Mouse (Mus musculus) cerebellum, adult (tissue): ENCODE measurements around the gene 4930562C15Rik.
"Not testable (repeated sequence)": the region's sequence is repeated elsewhere in the genome, so short reads cannot be mapped to it uniquely, and the experiment has no call there.

Source experiments
- ATAC-seq: cut with Nextera tagmentation; 2 replicates; pipeline ENCODE4 v1.9.2; 2017; ENCODE audit warnings: mild to moderate bottlenecking, moderate library complexity, mixed read lengths; ENCODE audit not compliant: insufficient number of reproducible peaks, low FRiP score, low TSS enrichment

The 4930562C15Rik gene

GRCm38 (mm10) chr16:4835191-4835590 lies at the start of gene 4930562C15Rik:
TSS of gene 4930562C15Rik (plus strand) at chr16:4835416.
- ATAC-seq: no peak

- no peak for ATAC-seq
Measured at GRCm38 (mm10) chr16:4785706-4786105, 49.5 kb upstream of the 4930562C15Rik start.

GRCm38 (mm10) chr16:4788176-4788575 lies 47.0 kb upstream of the 4930562C15Rik start:
- ATAC-seq: no peak

- ATAC-seq: peak; percentile 16; the same call in 1 of the 2 replicates
Measured at GRCm38 (mm10) chr16:4789311-4789768, 45.9 kb upstream of the 4930562C15Rik start.

GRCm38 (mm10) chr16:4789810-4790559 lies 45.2 kb upstream of the 4930562C15Rik start, which contains the start of gene Cdip1:
TSS of gene Cdip1 (minus strand) at chr16:4790292.
- ATAC-seq: peak; percentile 96

GRCm38 (mm10) chr16:4791332-4791731 lies 43.9 kb upstream of the 4930562C15Rik start:
- no peak for ATAC-seq

GRCm38 (mm10) chr16:4796631-4797030 lies 38.6 kb upstream of the 4930562C15Rik start:
- ATAC-seq: no peak

- ATAC-seq: no peak
Measured at GRCm38 (mm10) chr16:4818349-4818748, 16.9 kb upstream of the 4930562C15Rik start.

GRCm38 (mm10) chr16:4824466-4824865 lies 10.8 kb upstream of the 4930562C15Rik start:
- ATAC-seq: not testable (repeated sequence)

GRCm38 (mm10) chr16:4827639-4828038 lies 7.6 kb upstream of the 4930562C15Rik start:
- no peak for ATAC-seq

GRCm38 (mm10) chr16:4829271-4829900 lies 5.8 kb upstream of the 4930562C15Rik start:
- no peak for ATAC-seq

- ATAC-seq: no peak
Measured at GRCm38 (mm10) chr16:4831650-4832419, 3.4 kb upstream of the 4930562C15Rik start.

GRCm38 (mm10) chr16:4833858-4834257 lies 1.4 kb upstream of the 4930562C15Rik start:
- ATAC-seq: no peak

- no peak for ATAC-seq
Measured at GRCm38 (mm10) chr16:4837631-4838030, 2.4 kb downstream of the 4930562C15Rik start.

GRCm38 (mm10) chr16:4839552-4839951 lies 4.3 kb downstream of the 4930562C15Rik start:
- no peak for ATAC-seq

GRCm38 (mm10) chr16:4840231-4840630 lies 5.0 kb downstream of the 4930562C15Rik start:
- no peak for ATAC-seq

- no peak for ATAC-seq
Measured at GRCm38 (mm10) chr16:4847041-4847440, 11.8 kb downstream of the 4930562C15Rik start.

- ATAC-seq: no peak
Measured at GRCm38 (mm10) chr16:4848090-4848489, 12.9 kb downstream of the 4930562C15Rik start.

GRCm38 (mm10) chr16:4850361-4850760 lies 15.1 kb downstream of the 4930562C15Rik start:
- ATAC-seq: no peak

GRCm38 (mm10) chr16:4850938-4851628 lies 15.9 kb downstream of the 4930562C15Rik start:
- no peak for ATAC-seq
